Mouse (Mus musculus): ENCODE measurements at regions not wholly inside any gene's neighbourhood (a gene's known extent, or its start where the extent isn't known, plus 50 kb on each side); places are given as distances from the start of the nearest gene placed in this dataset.

DNA sequence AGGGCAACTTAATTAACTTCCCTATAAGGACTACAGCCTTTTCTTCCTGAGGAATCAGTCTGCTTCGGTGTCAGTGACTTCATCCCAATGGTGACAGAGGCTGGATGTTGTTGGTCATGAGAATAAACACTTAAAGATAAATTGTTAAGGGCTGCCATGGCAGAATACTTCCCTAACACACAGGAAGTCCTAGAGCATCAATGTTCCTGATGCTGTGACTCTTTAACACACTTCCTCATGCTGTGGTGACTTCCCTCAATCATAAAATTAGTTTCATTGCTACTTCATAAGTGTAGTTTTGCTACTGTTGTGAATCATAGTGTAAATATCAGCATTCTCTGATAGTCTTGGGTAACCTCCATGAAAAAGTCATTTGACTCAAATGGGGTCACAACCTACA, 184.5 kb upstream of the Id2 start:
- no peak overlapping the region for H3K4me3 ChIP-seq (ENCODE audit: insufficient read depth, low read depth, low read length)
- TF ChIP-seq CTCF (IDR thresholded peaks at IDR 0.05; ENCODE audit: insufficient read depth, low read depth, low read length) (no peak), POLR2A (IDR thresholded peaks at IDR 0.05; ENCODE audit: insufficient read depth, low read depth, low read length) (no peak)
- WGBS, result 65% methylated on average over 1 of the region's 1 CpGs
- H3K4me1 ChIP-seq (ENCODE audit: control insufficient read depth, insufficient read depth, low read length), result peaks cover 2% of the 10 kb centered on the region; the same call in 1 of the 2 replicates
- H3K27ac ChIP-seq (ENCODE audit: insufficient read depth, low read depth, low read length), result no peak overlapping the region

DNA sequence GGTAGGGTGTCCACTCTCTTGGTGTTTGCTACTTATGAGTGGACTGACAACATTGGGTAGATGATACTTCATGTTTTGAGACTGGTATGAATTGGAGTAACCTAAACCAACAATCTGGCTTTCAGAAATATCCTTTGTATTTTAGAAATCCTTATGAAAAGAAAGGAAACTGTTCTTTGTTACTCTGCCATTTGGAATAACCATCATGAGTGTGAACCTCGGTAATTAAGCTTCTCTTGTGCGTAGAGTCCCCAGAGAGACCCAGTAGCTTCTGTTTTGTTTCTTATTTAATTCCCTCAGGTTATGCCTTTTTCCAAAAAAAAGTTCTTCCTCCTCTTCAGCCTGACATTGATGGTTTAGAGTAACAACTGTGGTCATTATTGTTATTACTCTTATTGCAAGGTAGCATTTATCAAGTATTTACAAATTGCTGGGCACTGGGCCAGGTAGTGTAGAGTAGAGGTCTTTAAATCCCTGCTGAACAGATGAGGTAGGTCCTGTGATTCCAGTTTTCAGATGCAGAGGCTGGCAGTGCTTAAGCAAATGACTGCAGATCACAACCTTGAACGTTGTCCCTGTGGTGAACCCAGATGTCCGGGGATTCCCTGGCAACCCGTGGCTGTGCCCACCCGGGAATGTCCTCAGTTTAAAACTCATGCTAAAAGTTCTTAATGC, 176.8 kb upstream of the Id2 start:
- no peak for TF ChIP-seq POLR2A (IDR thresholded peaks at IDR 0.05; ENCODE audit: insufficient read depth, low read depth, low read length)
- TF ChIP-seq CTCF (IDR thresholded peaks at IDR 0.05; ENCODE audit: insufficient read depth, low read depth, low read length), result no peak
- no peaks in the 10 kb centered on the region for H3K4me1 ChIP-seq (ENCODE audit: control insufficient read depth, insufficient read depth, low read length)
- 68% methylated on average over 6 of the region's 6 CpGs for whole genome bisulfite sequencing

DNA sequence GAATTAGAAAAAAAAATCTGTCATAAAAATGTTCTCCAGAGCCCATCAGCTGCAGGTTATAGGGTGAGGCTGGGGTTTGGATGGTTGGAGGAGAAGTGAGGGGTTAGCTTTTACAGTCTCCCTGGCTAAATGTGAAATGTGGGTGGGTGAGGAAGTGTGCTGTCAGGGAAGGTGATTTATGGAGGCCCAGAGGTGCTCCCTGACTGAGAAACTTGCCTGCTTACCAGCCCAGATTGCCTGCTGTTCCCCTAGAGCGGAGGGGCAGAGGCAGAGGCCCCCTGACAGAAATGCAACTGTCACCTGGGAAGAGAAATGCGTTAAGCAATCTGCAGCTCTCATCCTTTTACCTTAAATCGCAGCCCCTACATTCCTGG, 175.8 kb upstream of the Id2 start:
- no peak overlapping the region for H3K27ac ChIP-seq (ENCODE audit: insufficient read depth, low read depth, low read length)
- no peaks in the 10 kb centered on the region for H3K4me1 ChIP-seq (ENCODE audit: control insufficient read depth, insufficient read depth, low read length)
- WGBS, result 93% methylated on average over 3 of the region's 3 CpGs
- TF ChIP-seq CTCF (IDR thresholded peaks at IDR 0.05; ENCODE audit: insufficient read depth, low read depth, low read length) (no peak), POLR2A (IDR thresholded peaks at IDR 0.05; ENCODE audit: insufficient read depth, low read depth, low read length) (no peak)
- no peak overlapping the region for H3K4me3 ChIP-seq (ENCODE audit: insufficient read depth, low read depth, low read length)

More for the DNA sequence above, 176.8 kb upstream of the Id2 start:
- Histone ChIP-seq H3K27ac (ENCODE audit: insufficient read depth, low read depth, low read length) (no peak overlapping the region), H3K4me3 (ENCODE audit: insufficient read depth, low read depth, low read length) (no peak overlapping the region)

DNA sequence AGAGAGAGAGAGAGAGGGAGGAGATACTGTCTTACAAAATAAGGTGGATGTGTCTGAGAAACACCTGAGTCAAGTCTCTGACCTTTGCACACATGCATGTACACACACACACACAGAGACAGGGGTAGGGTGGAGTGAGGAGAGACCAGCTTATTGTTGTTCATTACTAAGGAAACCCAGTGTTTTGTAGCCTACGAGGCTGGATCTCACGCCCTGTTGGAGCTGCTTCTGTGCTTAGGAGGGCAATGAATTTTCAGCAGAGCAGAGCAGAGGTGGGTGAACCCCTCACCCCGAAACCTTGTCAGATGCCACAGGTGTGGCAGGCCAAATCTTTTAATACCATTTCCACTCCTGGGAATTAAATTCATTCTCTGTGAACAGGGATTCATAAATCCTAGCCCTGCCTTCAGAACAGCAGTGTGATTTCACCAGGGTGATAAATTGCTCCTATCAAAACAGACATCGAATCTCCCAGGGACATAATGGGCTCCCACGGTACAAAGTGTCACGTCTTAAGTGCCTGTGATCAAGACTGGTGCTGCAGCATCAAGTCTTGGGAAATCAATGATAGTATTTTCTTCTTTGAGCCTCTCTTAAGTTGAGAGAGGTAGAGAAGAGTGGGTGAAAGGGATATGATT, 175.3 kb upstream of the Id2 start:
- WGBS, result 81% methylated on average over 6 of the region's 6 CpGs

DNA sequence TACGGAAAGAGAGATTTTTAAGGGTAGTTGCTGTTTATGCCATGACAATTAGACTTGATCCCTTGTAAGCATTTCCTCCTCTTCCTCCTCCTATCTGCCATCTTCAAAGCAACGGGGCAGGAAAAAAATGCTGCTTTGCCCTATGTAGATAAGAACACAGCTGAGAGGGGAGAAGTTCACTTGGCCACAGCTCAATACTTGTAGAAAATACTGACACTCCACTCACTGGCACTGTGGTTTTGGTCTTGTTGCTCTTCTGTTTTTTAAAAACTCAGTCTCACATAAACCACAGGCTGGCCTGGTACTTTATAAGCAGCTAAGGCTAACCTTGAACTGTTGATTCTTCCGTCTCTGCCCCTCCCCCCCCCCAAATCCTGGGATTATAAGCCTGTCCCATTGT, 172.9 kb upstream of the Id2 start:
- TF ChIP-seq POLR2A (IDR thresholded peaks at IDR 0.05; ENCODE audit: insufficient read depth, low read depth, low read length) (no peak), CTCF (IDR thresholded peaks at IDR 0.05; ENCODE audit: insufficient read depth, low read depth, low read length) (no peak)
- H3K27ac ChIP-seq (ENCODE audit: insufficient read depth, low read depth, low read length), result no peak overlapping the region
- WGBS, result 89% methylated on average over 3 of the region's 3 CpGs

More for the DNA sequence above, 175.3 kb upstream of the Id2 start:
- TF ChIP-seq POLR2A (IDR thresholded peaks at IDR 0.05; ENCODE audit: insufficient read depth, low read depth, low read length), result no peak
- TF ChIP-seq CTCF (IDR thresholded peaks at IDR 0.05; ENCODE audit: insufficient read depth, low read depth, low read length), result no peak
- H3K4me1 ChIP-seq (ENCODE audit: control insufficient read depth, insufficient read depth, low read length), result no peaks in the 10 kb centered on the region
- no peak overlapping the region for H3K27ac ChIP-seq (ENCODE audit: insufficient read depth, low read depth, low read length)
- no peak overlapping the region for H3K4me3 ChIP-seq (ENCODE audit: insufficient read depth, low read depth, low read length)

DNA sequence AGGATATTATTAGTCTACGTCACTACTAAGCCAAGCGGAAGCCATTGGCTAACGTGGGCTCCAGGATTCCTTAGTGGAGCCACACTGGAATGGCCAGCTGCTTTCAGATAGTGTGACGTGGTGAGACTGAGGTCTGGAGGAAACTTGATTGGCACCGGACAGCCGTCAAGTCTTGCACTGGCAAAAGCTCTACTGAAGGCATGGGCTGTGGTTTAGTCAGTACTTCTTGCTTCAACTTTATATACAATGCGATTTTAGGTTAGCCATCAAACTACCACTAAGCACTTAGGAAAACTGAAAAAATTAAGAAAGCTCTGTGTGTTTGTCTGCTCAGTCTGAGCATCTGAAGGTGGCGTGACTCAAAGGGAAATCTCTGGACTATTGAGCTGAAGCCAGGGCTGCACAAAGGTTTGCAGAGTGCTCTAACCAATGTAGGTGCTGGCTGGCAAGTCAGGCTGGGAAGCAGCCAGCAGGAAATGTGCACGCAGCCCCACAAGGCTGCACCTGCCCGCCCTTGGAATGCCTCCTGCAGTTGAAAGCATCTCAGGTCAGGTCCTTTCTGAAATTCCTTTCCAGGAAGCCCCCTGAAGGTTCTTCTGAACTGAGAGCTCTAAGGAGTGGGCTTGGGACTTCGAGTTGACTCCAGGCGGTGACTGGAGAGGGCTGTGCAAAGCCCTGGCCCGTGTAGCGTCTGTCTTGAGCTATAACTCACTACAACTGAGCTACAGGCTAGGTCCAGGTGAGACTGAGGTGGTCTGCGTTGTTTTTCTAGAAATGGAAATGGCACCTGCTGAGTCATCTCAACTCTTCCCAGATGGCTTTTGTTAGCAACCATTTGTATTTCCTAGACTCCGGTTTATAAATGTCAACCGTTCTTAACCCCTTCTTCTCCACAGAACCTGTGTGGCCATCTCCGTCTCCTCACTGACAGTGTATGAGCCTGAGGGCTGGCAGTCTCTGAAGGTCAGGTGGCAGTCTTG, 172.2 kb upstream of the Id2 start:
- Histone ChIP-seq H3K4me3 (ENCODE audit: insufficient read depth, low read depth, low read length) (no peak overlapping the region), H3K4me1 (ENCODE audit: control insufficient read depth, insufficient read depth, low read length) (peaks cover 2% of the 10 kb centered on the region; the same call in 1 of the 2 replicates), H3K27ac (ENCODE audit: insufficient read depth, low read depth, low read length) (no peak overlapping the region)
- TF ChIP-seq POLR2A (IDR thresholded peaks at IDR 0.05; ENCODE audit: insufficient read depth, low read depth, low read length) (no peak), CTCF (IDR thresholded peaks at IDR 0.05; ENCODE audit: insufficient read depth, low read depth, low read length) (no peak)
- 79% methylated on average over 18 of the region's 18 CpGs for WGBS

More for the DNA sequence above, 172.9 kb upstream of the Id2 start:
- H3K4me1 ChIP-seq (ENCODE audit: control insufficient read depth, insufficient read depth, low read length), result peaks cover 2% of the 10 kb centered on the region; the same call in 1 of the 2 replicates
- no peak overlapping the region for H3K4me3 ChIP-seq (ENCODE audit: insufficient read depth, low read depth, low read length)

DNA sequence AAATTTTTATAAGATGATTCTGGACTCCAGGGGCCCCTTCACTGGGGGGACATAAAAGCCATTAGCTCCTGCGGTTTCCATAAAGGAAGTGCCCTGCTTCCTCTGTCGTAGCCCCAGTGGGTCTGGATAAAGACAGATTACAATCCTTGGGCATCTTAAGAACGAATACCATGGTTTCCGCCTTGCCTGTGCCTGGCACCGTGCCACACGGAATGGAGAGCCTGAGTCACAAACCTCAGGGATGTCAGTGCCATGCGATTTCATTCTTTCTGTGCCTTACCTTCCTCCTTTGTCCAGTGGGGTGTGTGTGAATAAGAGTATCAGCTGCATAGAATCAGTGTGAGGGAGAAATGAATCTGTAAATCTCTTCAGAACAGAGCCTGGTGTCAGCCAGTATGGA, 171.4 kb upstream of the Id2 start:
- H3K4me3 ChIP-seq (ENCODE audit: insufficient read depth, low read depth, low read length), result no peak overlapping the region
- WGBS, result 85% methylated on average over 7 of the region's 7 CpGs
- TF ChIP-seq POLR2A (IDR thresholded peaks at IDR 0.05; ENCODE audit: insufficient read depth, low read depth, low read length), result no peak
- TF ChIP-seq CTCF (IDR thresholded peaks at IDR 0.05; ENCODE audit: insufficient read depth, low read depth, low read length), result no peak
- peaks cover 2% of the 10 kb centered on the region; the same call in 1 of the 2 replicates for H3K4me1 ChIP-seq (ENCODE audit: control insufficient read depth, insufficient read depth, low read length)
- no peak overlapping the region for H3K27ac ChIP-seq (ENCODE audit: insufficient read depth, low read depth, low read length)

DNA sequence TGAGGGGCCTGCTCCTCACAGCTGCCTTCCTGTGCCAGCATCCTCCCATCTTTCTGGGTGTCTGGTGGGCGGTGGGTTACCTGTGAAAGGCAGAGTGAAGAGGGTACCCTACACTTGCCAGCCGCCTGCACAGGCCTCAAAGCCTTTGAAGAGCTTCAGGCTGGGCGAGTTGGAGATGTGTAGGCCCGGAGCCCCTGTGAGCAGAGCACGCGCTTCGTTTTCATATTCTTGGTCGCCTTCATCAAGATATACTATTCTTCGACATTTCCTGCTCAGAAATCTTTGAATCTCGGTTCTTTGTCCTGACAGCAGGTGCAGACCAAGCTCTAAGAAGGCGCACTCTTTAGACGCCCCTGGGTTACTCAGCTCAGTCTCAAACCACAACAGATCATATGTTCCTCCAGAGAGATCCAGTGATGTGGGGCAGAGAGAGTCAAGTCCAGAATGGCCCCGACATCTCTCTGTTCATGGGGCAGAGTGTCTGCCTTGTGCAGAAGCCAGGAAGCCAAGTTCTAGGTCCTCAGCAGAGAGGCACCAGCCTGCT, 170.7 kb upstream of the Id2 start:
- no peak overlapping the region for H3K4me3 ChIP-seq (ENCODE audit: insufficient read depth, low read depth, low read length)
- no peak overlapping the region for H3K27ac ChIP-seq (ENCODE audit: insufficient read depth, low read depth, low read length)
- peaks cover 5% of the 10 kb centered on the region for H3K4me1 ChIP-seq (ENCODE audit: control insufficient read depth, insufficient read depth, low read length)
- 98% methylated on average over 13 of the region's 13 CpGs for WGBS
- TF ChIP-seq CTCF (IDR thresholded peaks at IDR 0.05; ENCODE audit: insufficient read depth, low read depth, low read length), result no peak
- no peak for TF ChIP-seq POLR2A (IDR thresholded peaks at IDR 0.05; ENCODE audit: insufficient read depth, low read depth, low read length)
